Mouse (Mus musculus) intestine, embryonic 14.5 days (tissue): ENCODE measurements around the gene Cpvl. TPM values are rescaled to one million over a fixed set of nuclear protein-coding genes. Genes with fewer than 3 reads are reported as not detected.
A peak's percentile ranks its signal among the peaks of the same experiment; 100 is the strongest.

Source experiments
- ATAC-seq: fragments of 200-750 bp; cut with Nextera tagmentation; replicated peaks from 2 replicates; pipeline ENCODE4 v1.8.0; 2017; ENCODE audit warnings: low read depth, moderate number of reproducible peaks, moderate TSS enrichment, moderate library complexity; ENCODE audit not compliant: low FRiP score, low TSS enrichment
- DNase-seq: peaks from one replicate; pipeline ENCODE4 v3.0.0-alpha.2; 2018; ENCODE audit warnings: low spot score
- H3K27ac ChIP-seq: fragments of 300-500 bp; sonication (generic); 2 replicates; pipeline ENCODE4 v1.5.1; 2014; ENCODE audit warnings: low read depth, mild to moderate bottlenecking, control low read depth
- H3K27me3 ChIP-seq: fragments of 300-500 bp; sonication (generic); replicated peaks from 2 replicates; pipeline ENCODE4 v1.6.1; 2014; ENCODE audit warnings: low read length, control low read depth; ENCODE audit not compliant: control insufficient read depth, insufficient read depth
- H3K36me3 ChIP-seq: fragments of 300-500 bp; sonication (generic); 2 replicates; pipeline ENCODE4 v1.6.1; 2014; ENCODE audit warnings: low read length, control low read depth; ENCODE audit not compliant: control insufficient read depth, insufficient read depth
- H3K4me1 ChIP-seq: fragments of 300-500 bp; sonication (generic); replicated peaks from 2 replicates; pipeline ENCODE4 v1.6.1; 2014; ENCODE audit warnings: low read length, control low read depth, mixed read lengths; ENCODE audit not compliant: control insufficient read depth, insufficient read depth
- H3K4me2 ChIP-seq: fragments of 300-500 bp; sonication (generic); 2 replicates; pipeline ENCODE4 v1.6.1; 2014; ENCODE audit warnings: low read length
- H3K4me3 ChIP-seq: fragments of 300-500 bp; sonication (generic); 2 replicates; pipeline ENCODE4 v1.5.1; 2014; ENCODE audit warnings: low read depth, low read length, control low read depth, mixed read lengths
- H3K9ac ChIP-seq: fragments of 300-500 bp; sonication (generic); 2 replicates; pipeline ENCODE4 v1.6.1; 2014; ENCODE audit warnings: mild to moderate bottlenecking, low read length
- H3K9me3 ChIP-seq: fragments of 300-500 bp; sonication (generic); 2 replicates; pipeline ENCODE4 v1.6.1; 2016; ENCODE audit warnings: low read length, control low read depth; ENCODE audit not compliant: control insufficient read depth
- WGBS: fragments of 180-500 bp; shearing (Covaris S2); extraction: QIAGEN DNeasy Blood & Tissue Kit; methylation state at CpG from one replicate; pipeline ENCODE4 v1.1.7; 2014; 5-methylcytosine and 5-hydroxymethylcytosine counted together
- polyA plus RNA-seq: library from polyadenylated mRNA; unstranded; fragments of >200 nt; fragmentation: Nextera tagmentation; extraction: Ambion mirVana; gene quantifications from 2 replicates; pipeline ENCODE4 v1.2.1, GENCODE M21; 2014

Gene Cpvl
- polyA plus RNA-seq, 1 experiment from 2014 or later, result not detected

DNA sequence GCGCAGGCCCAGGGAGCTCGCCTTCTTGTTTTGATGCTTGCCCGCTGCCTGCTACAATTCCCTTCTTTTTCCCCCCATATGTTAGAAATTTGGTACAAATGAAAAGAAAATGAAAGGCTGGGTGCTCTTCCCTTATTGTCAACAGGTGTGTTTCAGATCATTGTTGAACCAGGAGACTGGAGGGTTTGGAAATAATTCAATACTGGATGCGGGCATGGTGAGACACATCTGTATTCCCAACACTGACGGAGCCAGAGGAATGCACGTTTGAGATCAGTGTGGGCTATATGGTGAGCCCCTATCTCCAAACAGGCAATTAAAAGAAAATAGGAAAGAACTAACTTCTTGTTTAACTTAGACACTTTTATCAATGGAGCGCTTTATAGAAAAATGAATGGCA, 95.1 kb downstream of the Cpvl start:
- Histone ChIP-seq H3K4me1 (peaks cover 13% of the 10 kb centered on the region), H3K4me2 (no peak overlapping the region), H3K27ac (no peak overlapping the region), H3K27me3 (no peaks in the 10 kb centered on the region), H3K36me3 (no peaks in the 10 kb centered on the region), H3K9ac (no peak overlapping the region), H3K9me3 (no peaks in the 10 kb centered on the region), H3K4me3 (no peak overlapping the region)
- DNase-seq, result no peak
- ATAC-seq, result no peak
- WGBS, result 75% methylated on average over 7 of the region's 7 CpGs

DNA sequence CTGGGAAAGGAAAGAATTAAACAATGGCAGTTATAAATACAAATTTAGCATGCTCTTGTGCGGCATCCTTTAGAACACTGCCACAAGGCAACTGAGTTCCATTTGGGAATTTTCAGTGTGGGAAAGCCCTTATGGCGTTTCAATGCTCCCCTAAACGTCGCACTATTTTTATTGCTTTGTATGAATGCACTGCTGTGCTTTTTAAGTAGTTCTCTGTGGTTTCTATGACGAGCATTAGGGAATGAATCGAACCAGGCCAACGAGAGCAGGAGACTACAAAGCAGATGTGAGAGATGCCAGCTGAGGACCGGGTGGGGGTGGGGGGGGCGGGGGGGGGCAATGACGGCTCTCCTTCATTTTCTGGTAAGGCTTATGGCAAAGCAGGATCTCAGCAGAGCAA, 96.8 kb downstream of the Cpvl start:
- no peak for DNase-seq
- Histone ChIP-seq H3K4me3 (no peak overlapping the region), H3K4me1 (peaks cover 13% of the 10 kb centered on the region), H3K9me3 (no peaks in the 10 kb centered on the region), H3K9ac (no peak overlapping the region), H3K27me3 (no peaks in the 10 kb centered on the region), H3K4me2 (no peak overlapping the region), H3K27ac (no peak overlapping the region), H3K36me3 (no peaks in the 10 kb centered on the region)
- ATAC-seq, result no peak
- 46% methylated on average over 10 of the region's 10 CpGs for WGBS

DNA sequence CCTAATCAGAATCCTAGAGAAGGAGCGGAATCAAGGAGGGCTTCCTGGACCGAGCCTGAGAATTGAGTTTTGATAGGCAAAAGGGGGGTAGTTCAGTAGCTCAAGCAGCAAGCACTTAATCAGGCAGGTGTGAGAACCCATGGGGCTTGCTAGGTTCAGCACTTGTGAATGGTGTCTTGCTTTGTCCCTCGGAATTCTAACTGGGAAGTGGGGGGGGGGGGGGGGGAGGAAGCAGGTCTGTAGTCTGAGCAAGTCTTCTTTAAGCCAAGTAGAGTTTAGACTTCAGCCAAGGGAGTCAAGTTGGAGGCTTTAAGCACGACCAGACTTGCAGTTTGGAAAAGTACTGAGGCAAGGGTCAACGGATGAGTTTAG, 97.2 kb downstream of the Cpvl start:
- Histone ChIP-seq H3K9me3 (no peaks in the 10 kb centered on the region), H3K9ac (no peak overlapping the region), H3K4me1 (peaks cover 13% of the 10 kb centered on the region), H3K27ac (no peak overlapping the region), H3K27me3 (no peaks in the 10 kb centered on the region), H3K4me3 (0 out of 2 replicates have a peak overlapping the region, but pooled peaks have one; percentile 3), H3K36me3 (no peaks in the 10 kb centered on the region), H3K4me2 (peak overlapping the region; percentile 31)
- DNase-seq, result no peak
- WGBS, result 44% methylated on average over 5 of the region's 5 CpGs
- no peak for ATAC-seq

- no peak for DNase-seq
- H3K9ac ChIP-seq, result no peak overlapping the region
Observed at GRCm38 (mm10) chr6:53880530-53881234, 97.8 kb downstream of the Cpvl start.

GRCm38 (mm10) chr6:53879567-53879966, 98.9 kb downstream of the Cpvl start:
- H3K4me3 ChIP-seq, result no peak overlapping the region
- H3K4me1 ChIP-seq, result peaks cover 13% of the 10 kb centered on the region
- no peak overlapping the region for H3K27ac ChIP-seq
- no peak overlapping the region for H3K9ac ChIP-seq
- no peaks in the 10 kb centered on the region for H3K36me3 ChIP-seq
- H3K4me2 ChIP-seq, result no peak overlapping the region
- WGBS, result 89% methylated on average over 8 of the region's 8 CpGs
- ATAC-seq, result no peak
- no peaks in the 10 kb centered on the region for H3K9me3 ChIP-seq
- no peak for DNase-seq
- H3K27me3 ChIP-seq, result no peaks in the 10 kb centered on the region

More at GRCm38 (mm10) chr6:53880530-53881234, 97.8 kb downstream of the Cpvl start:
- Histone ChIP-seq H3K36me3 (no peaks in the 10 kb centered on the region), H3K4me2 (peak overlapping the region; percentile 31), H3K4me1 (peaks cover 13% of the 10 kb centered on the region), H3K4me3 (0 out of 2 replicates have a peak overlapping the region, but pooled peaks have one; percentile 3), H3K27ac (no peak overlapping the region), H3K9me3 (no peaks in the 10 kb centered on the region), H3K27me3 (no peaks in the 10 kb centered on the region)
- 22% methylated on average over 14 of the region's 14 CpGs for WGBS
- ATAC-seq, result no peak

DNA sequence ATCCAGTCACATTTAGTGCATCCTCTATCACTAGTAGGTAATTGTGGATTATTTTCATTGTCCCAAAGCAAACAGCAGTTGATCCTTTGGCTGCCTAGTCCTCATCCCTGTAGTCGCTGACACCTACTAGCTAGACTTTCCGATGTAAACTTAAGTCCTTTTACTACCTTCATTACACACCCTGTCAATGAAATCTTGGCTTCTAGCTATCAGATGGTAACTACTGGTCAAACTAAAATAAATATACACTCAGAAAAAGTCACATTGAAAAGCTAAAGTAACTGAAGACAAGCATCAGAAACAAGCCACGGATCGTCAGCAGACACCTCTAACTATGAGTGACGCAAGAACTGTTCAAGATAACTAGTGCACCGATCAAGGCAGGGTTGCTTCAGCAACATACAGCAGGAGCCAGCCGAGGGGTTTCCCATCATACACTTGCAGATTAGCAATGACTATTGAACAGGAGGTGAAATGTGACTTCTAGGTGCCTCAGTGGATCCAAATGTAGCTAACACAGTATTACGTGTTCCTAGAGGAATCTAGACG, 103.5 kb downstream of the Cpvl start:
- Histone ChIP-seq H3K9me3 (no peaks in the 10 kb centered on the region), H3K27me3 (no peaks in the 10 kb centered on the region), H3K9ac (no peak overlapping the region), H3K4me3 (no peak overlapping the region), H3K27ac (no peak overlapping the region), H3K4me1 (no peaks in the 10 kb centered on the region), H3K4me2 (no peak overlapping the region), H3K36me3 (no peaks in the 10 kb centered on the region)
- no peak for DNase-seq
- 80% methylated on average over 9 of the region's 9 CpGs for WGBS
- no peak for ATAC-seq

DNA sequence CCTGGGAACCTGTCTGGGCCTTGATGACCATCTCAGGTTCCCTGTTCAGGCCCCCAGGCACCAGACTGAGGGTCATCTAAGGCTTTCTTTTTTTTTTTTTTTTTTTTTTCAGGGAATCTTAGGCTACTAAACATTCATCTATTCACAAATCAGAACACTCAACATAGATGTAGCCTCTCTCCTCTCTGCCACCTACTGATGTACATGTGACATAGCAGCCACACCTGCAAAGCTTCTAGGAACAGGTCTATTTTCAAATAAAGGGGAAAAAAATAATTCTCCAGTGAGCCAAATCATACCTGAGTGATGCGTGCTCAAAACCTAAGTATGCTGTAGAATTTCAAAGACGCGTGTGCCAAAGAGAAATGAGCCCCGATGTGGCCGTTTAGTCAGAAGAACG, 106.6 kb downstream of the Cpvl start:
- no peak overlapping the region for H3K27ac ChIP-seq
- DNase-seq, result no peak
- no peak for ATAC-seq
- no peak overlapping the region for H3K4me3 ChIP-seq
- no peaks in the 10 kb centered on the region for H3K4me1 ChIP-seq
- H3K4me2 ChIP-seq, result no peak overlapping the region
- H3K36me3 ChIP-seq, result no peaks in the 10 kb centered on the region
- H3K9ac ChIP-seq, result no peak overlapping the region
- no peaks in the 10 kb centered on the region for H3K9me3 ChIP-seq
- WGBS, result 95% methylated on average over 6 of the region's 6 CpGs
- no peaks in the 10 kb centered on the region for H3K27me3 ChIP-seq

- DNase-seq (no peak), ATAC-seq (no peak)
- Histone ChIP-seq H3K9me3 (no peaks in the 10 kb centered on the region), H3K27me3 (no peaks in the 10 kb centered on the region), H3K4me3 (no peak overlapping the region), H3K27ac (no peak overlapping the region), H3K9ac (no peak overlapping the region), H3K4me2 (no peak overlapping the region), H3K36me3 (no peaks in the 10 kb centered on the region), H3K4me1 (no peaks in the 10 kb centered on the region; the same call in 1 of the 2 replicates)
- WGBS, result 83% methylated on average over 2 of the region's 2 CpGs
Observed at GRCm38 (mm10) chr6:53863011-53863410, 115.5 kb downstream of the Cpvl start.

GRCm38 (mm10) chr6:53859106-53859505, 119.4 kb downstream of the Cpvl start:
- Histone ChIP-seq H3K36me3 (no peaks in the 10 kb centered on the region), H3K9ac (no peak overlapping the region), H3K27ac (no peak overlapping the region), H3K4me1 (peaks cover 18% of the 10 kb centered on the region), H3K4me2 (no peak overlapping the region), H3K4me3 (no peak overlapping the region), H3K27me3 (no peaks in the 10 kb centered on the region), H3K9me3 (no peaks in the 10 kb centered on the region)
- WGBS, result 58% methylated on average over 1 of the region's 1 CpGs
- DNase-seq (no peak), ATAC-seq (no peak)
